Mouse (Mus musculus) ovary, adult 10 weeks (tissue): ENCODE data around the gene Olfr881. TPM values are rescaled to one million over a fixed set of nuclear protein-coding genes. Genes with fewer than 3 reads are reported as not detected.

Experiments
- polyA plus RNA-seq: library from polyadenylated mRNA; stranded (reverse); fragments of 350-450 nt; fragmentation: Illumina TruSeq; extraction: RNeasy Lipid Tissue Mini Kit (QIAGEN cat#74804); gene quantifications from one replicate; pipeline ENCODE4 v1.2.3, GENCODE M21; 2014

Gene Olfr881
- polyA plus RNA-seq: not detected

DNA sequence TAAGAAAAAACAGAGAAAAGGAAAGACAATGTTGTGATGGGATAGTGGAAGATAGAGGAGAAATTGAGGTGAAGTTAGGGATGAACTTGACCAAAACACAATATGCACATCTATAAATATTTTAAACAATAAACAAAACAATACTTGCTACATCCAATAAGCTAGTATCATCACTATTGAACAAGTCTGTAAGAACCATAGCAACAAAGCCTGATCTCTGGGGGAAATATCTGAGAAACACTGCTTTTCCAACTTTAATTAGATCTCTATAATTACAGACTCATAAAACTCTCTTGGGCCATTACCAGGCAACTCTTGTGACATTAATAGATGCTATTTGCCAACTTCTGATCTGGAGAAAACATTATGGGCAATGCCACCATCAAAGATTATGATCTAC is at the start of gene Olfr881:
Olfr881 (plus strand) TSS at position 301 of the 400 bp plus-strand sequence.

DNA sequence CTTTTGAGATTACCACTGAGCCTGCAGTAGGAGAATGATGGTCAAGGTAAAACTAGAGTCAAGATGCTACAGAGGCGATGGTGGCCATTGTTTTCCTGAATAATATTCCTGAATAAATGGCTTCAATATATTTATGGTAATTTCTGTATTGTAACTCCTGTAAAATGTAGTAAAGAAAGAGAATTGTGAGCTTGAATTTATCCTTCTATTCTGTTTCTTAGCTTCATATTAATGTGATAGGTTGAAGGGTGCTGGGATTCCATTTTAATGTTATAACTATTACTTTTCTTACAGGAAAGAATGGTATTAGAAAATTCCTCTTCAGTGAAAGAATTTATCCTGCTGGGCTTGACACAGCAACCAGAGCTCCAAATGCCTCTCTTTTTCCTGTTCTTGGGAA is 33.9 kb downstream of the Olfr881 start, which contains the start of gene Olfr883:
Olfr883 (plus strand) TSS at position 301 of the 400 bp plus-strand sequence.

Other genes with a start within 250 kb of the Olfr881 start
- gene Olfr874, start 246.7 kb upstream of the Olfr881 start, polyA plus RNA-seq: not detected
- not detected for gene Olfr875, start 220.0 kb upstream of the Olfr881 start, polyA plus RNA-seq
- gene Olfr876, start 188.8 kb upstream of the Olfr881 start, polyA plus RNA-seq: not detected
- gene Olfr877, start 137.6 kb upstream of the Olfr881 start, polyA plus RNA-seq: 0.20 TPM
- not detected for gene Olfr145, start 95.1 kb upstream of the Olfr881 start, polyA plus RNA-seq
- 0.51 TPM for gene Olfr878, start 74.0 kb upstream of the Olfr881 start, polyA plus RNA-seq
- not detected for gene Olfr883, start 34.0 kb downstream of the Olfr881 start, polyA plus RNA-seq
- gene Olfr884, start 54.7 kb downstream of the Olfr881 start, polyA plus RNA-seq: not detected
- gene Olfr885, start 69.5 kb downstream of the Olfr881 start, polyA plus RNA-seq: not detected
- not detected for gene Olfr887, start 92.2 kb downstream of the Olfr881 start, polyA plus RNA-seq
- not detected for gene Olfr888, start 116.3 kb downstream of the Olfr881 start, polyA plus RNA-seq
- not detected for gene Olfr889, start 123.4 kb downstream of the Olfr881 start, polyA plus RNA-seq
- gene Olfr890, start 150.7 kb downstream of the Olfr881 start, polyA plus RNA-seq: not detected
- not detected for gene Olfr891, start 189.0 kb downstream of the Olfr881 start, polyA plus RNA-seq
- not detected for gene Olfr893, start 216.5 kb downstream of the Olfr881 start, polyA plus RNA-seq
- not detected for gene Olfr894, start 226.2 kb downstream of the Olfr881 start, polyA plus RNA-seq